Comparison of ENCODE assay signal across 9 mouse cellular contexts in genomic region chr19:37436514-37437288, GRCm38 (mm10). TPM values are rescaled to one million over a fixed set of nuclear protein-coding genes. Genes with fewer than 3 reads are reported as not detected.
DNase-seq lines count a peak whose midpoint lies in the region; ATAC-seq and TF ChIP-seq lines count a peak whose summit lies in the region.
"Had no signal": no experiment of that assay in that cellular context is flagged by ENCODE, and none has a peak within 500 bp of the region (broad histone marks: within the 10 kb centered on the region; RNA-seq: fewer than 3 reads in every experiment).

No protein-coding gene starts in this region.

- H3K27me3 ChIP-seq in liver, embryonic 12.5 days (replicated peaks): peaks cover 83% of the 10 kb centered on the region

- H3K36me3 ChIP-seq in liver, embryonic 12.5 days: peaks cover 10% of the 10 kb centered on the region; the same call in 1 of the 2 replicates
- H3K36me3 ChIP-seq: limb, embryonic 15.5 days had no signal

- peak overlapping the region; percentile 97 for H3K27ac ChIP-seq in bone marrow, adult 2 months (ENCODE audit: control insufficient read depth, insufficient read depth, low read depth, low read length, poor library complexity)
- H3K27ac ChIP-seq in liver, embryonic 12.5 days: peak overlapping the region; percentile 45; the same call in 1 of the 2 replicates
- H3K27ac ChIP-seq: limb, embryonic 15.5 days had no signal

- no peak; the same call in 1 of the 2 replicates for TF ChIP-seq POLR2A in bone marrow, adult 2 months (IDR thresholded peaks at IDR 0.05; ENCODE audit: borderline replicate concordance, control insufficient read depth, low read depth, low read length)

- H3K4me3 ChIP-seq in bone marrow, adult 2 months (replicated peaks; ENCODE audit: control insufficient read depth, low read depth, low read length): peak overlapping the region; percentile 75
- peak overlapping the region; percentile 70 for H3K4me3 ChIP-seq in liver, embryonic 12.5 days
- H3K4me3 ChIP-seq: limb, embryonic 15.5 days had no signal

- DNase-seq in layer of hippocampus, postnatal 10 days (ENCODE audit: low spot score in 2 of 2): peak; percentile 8 to 20
- no peak for DNase-seq in layer of hippocampus, adult 18-20 months (ENCODE audit: low spot score in 2 of 2)
- DNase-seq in heart, postnatal 14 days: peak; percentile 39 to 43
- DNase-seq in cerebellum, adult 8-10 months: no peak
- DNase-seq in left cerebral cortex, adult 8-10 months (ENCODE audit: low spot score in 2 of 2): no peak

- ATAC-seq in liver, embryonic 12.5 days: no peak
- ATAC-seq in neutrophil, adult 5-6 weeks (ENCODE audit: extremely low read depth, insufficient number of reproducible peaks, low FRiP score, poor library complexity, severe bottlenecking): peak; percentile 16; the same call in 1 of the 2 replicates

- intact Hi-C loops in heart, postnatal 14 days (cut with DNase I): loop anchor here (5.0 kb wide), 1 partner anchor 46 kb away; no protein-coding TSS in a partner anchor

- H3K9ac ChIP-seq in liver, embryonic 12.5 days: peak overlapping the region; percentile 80
- H3K9ac ChIP-seq: limb, embryonic 15.5 days had no signal

- WGBS in bone marrow, adult 2 months: 6% methylated on average over 28 of the region's 28 CpGs
- 10% methylated on average over 28 of the region's 28 CpGs for WGBS in liver, embryonic 12.5 days (ENCODE audit: insufficient replicate concordance)

- H3K4me2 ChIP-seq in liver, embryonic 12.5 days: peak overlapping the region; percentile 86

- H3K4me1 ChIP-seq in bone marrow, adult 2 months (ENCODE audit: control insufficient read depth, insufficient read depth, low read length): no peaks in the 10 kb centered on the region; the same call in 1 of the 2 replicates
- H3K4me1 ChIP-seq in liver, embryonic 12.5 days: peaks cover 57% of the 10 kb centered on the region

- TF ChIP-seq CTCF in bone marrow, adult 2 months (IDR thresholded peaks at IDR 0.05; ENCODE audit: control insufficient read depth, insufficient read depth, low read length): 0 out of 2 replicates have a peak, but pooled peaks have one; percentile 0

- no peaks in the 10 kb centered on the region for H3K9me3 ChIP-seq in liver, embryonic 12.5 days (replicated peaks)
- H3K9me3 ChIP-seq: limb, embryonic 15.5 days had no signal

RNA-seq across cellular contexts. Expression of gene Hhex, which starts 2.1 kb away (rescaled TPM):
- 1 to 10 TPM; 2.3 to 3.5 TPM for total RNA-seq in layer of hippocampus, postnatal 10 days (2021)
- 1 to 10 TPM; 1.2 to 1.7 TPM for total RNA-seq in layer of hippocampus, adult 18-20 months (2021)
- 11.0 and 19.3 TPM in 2 replicates for polyA plus RNA-seq in bone marrow, adult 2 months (2011; ENCODE audit: insufficient read depth, insufficient read length, low replicate concordance, missing spikeins)
- total RNA-seq in heart, postnatal 14 days (2021): 1 to 10 TPM; 4.5 to 4.6 TPM
- polyA plus RNA-seq in liver, embryonic 12.5 days (2016; fragmentation: Nextera tagmentation; extraction: Ambion mirVana): 38.9 and 39.8 TPM in 2 replicates
- total RNA-seq in neutrophil, adult 5-6 weeks (2017): 57.2 and 72.9 TPM in 2 replicates
- 1 to 10 TPM; 1.8 to 5.5 (median 3.4) TPM for total RNA-seq in left cerebral cortex, adult 8-10 months (2022)

Comparison
In these comparisons a context has a peak if more than half of its experiments do, and no peak if none do; other contexts are left out.
1. DNase-seq: peak in layer of hippocampus, postnatal 10 days (2 of 2) and heart, postnatal 14 days (2 of 2); none in layer of hippocampus, adult 18-20 months (0 of 2), cerebellum, adult 8-10 months (single experiment) and left cerebral cortex, adult 8-10 months (0 of 2).